Mouse (Mus musculus): ENCODE results near the gene Macf1. TPM values are rescaled to one million over a fixed set of nuclear protein-coding genes. Genes with fewer than 3 reads are reported as not detected.

Gene Macf1
- total RNA-seq, 2 experiments from 2014 or later, result 176 to 202 TPM

DNA sequence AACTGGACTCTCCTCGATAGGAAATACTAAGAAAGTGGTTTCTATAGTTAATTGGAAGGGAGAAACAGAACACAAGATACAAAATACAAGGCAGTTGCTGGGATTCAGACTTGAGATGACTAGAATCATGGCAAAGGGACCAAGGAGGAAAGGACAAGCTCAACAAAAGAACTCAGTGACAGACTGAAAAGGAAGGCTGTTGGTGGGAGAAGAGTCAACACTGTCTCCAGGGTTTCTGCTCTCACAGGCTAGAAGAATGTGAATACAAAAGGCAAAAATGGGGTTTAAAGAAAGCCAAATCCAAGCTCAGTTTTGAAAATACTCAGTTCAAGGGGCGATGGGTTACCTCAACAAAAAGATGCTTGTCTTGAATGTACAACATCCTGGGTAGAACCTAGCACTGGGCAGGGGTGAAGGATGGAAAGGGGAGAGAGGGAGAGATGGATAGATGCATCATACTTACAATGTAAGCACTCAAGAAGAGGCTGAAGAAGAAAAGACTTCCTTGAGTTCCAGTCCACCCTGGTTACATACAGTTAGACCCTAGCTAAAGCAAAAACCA is 81.4 kb downstream of the Macf1 start:
- DNase-seq (ENCODE audit: low spot score in 2 of 2), result no peak

DNA sequence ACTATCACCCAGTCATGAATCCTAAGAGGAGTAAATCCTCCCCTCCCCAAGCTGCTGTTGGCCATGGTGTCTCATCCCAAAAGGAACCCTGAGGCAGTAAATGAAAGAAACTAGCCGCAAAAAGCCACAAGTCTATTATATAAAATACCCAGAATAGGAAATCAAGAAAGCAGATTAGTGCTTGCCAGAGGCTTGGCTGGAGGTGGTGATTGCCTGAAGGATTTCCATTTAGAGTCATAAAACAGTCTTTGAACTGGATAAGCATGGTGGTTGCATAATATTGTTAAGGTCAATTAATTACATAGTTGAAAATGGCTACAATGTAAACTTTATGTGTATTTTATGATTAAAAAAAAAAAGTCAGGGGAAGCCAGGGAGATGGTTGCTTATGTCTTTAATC is 83.1 kb downstream of the Macf1 start:
- no peak for DNase-seq (ENCODE audit: low spot score in 2 of 2)

DNA sequence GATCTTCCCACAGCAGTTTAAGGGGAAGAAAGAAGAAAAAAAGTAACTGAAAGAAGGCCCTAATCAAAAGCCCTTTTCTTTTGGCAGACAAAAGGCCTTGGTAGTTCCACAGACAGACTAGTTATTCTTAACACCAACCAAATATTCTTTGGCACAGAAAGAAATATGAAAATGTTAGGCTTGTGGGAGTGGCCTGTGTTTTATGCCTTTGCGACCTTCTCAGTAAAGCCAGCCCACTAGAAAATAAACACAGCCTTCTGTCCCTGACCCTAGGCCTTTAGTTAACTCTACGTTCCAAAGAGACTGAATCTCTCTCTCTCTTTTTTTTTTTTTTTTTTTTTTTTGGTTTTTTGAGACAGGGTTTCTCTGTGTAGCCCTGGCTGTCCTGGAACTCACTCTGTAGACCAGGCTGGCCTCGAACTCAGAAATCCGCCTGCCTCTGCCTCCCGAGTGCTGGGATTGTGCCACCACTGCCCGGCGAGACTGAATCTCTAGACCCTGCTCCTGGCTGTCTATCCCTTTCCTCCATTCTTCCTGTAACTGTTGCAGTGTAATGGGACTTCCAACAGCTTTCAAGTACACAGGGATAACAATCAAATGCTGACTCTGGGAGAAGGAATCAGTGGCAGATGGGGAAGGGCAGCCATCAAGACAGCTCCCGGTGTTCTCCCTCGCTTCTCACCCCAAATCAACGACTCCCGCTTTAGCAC is 85.5 kb downstream of the Macf1 start:
- no peak for DNase-seq (ENCODE audit: low spot score in 2 of 2)

DNA sequence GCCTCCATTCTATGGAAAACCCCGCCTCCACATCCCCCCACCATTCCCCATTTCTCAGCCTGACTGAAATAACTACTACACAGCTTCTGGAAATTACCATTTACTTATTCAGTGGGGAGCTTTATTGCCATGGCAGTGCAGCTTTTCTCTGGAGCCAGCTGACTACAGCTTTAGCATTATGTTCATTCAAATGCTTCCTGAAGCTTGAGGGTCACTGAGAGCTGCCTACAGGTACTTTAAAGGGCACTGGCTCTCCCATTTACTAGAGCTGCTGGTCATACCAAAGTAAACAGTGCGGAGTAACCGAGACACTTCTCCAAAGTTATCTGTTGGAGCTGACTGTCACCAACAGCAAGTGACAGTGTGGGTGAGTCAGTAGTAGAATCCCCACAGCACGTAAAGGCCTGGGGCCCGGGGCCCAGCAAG is 89.8 kb downstream of the Macf1 start:
- no peak for DNase-seq (ENCODE audit: low spot score in 2 of 2)

DNA sequence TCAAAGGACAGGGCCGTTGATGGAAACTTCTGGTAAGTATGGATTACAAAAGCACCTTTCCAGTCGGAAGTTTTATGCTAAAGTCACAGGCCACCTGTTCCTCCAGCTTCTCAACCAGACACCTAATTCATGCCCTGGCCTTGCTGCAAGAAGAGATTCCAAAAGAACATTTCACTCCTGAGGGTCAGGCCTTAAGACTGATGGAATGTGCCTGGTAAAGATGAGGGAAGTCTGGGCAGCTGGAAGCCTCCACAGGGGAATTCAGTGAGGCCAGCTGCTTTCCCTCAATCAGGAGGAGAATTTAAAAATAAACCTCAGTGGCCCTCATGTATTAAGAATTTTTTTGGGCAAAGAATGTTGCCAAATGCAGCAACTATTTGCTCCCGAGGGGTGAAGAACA is 90.5 kb downstream of the Macf1 start:
- DNase-seq (ENCODE audit: low spot score in 2 of 2), result no peak

DNA sequence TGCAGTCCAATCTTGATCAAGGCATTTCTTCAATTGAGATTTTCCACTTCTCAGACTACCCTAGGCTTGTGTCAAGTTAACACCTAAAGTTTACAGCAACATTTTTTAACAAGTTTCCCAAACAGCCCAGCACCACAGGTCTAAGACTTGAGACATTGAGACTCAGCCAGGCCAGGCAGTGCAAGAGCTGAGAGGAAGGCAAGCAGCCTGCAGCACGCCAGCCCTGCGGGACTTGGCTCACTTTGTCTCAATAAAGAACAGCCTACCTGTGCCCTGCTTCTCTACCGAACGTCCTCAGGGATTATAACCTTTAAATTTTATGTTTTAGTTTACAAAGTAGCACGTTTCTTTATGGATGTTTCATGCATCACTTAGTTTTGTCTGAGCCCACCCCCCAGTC is 92.1 kb downstream of the Macf1 start:
- DNase-seq (ENCODE audit: low spot score in 2 of 2), result no peak

DNA sequence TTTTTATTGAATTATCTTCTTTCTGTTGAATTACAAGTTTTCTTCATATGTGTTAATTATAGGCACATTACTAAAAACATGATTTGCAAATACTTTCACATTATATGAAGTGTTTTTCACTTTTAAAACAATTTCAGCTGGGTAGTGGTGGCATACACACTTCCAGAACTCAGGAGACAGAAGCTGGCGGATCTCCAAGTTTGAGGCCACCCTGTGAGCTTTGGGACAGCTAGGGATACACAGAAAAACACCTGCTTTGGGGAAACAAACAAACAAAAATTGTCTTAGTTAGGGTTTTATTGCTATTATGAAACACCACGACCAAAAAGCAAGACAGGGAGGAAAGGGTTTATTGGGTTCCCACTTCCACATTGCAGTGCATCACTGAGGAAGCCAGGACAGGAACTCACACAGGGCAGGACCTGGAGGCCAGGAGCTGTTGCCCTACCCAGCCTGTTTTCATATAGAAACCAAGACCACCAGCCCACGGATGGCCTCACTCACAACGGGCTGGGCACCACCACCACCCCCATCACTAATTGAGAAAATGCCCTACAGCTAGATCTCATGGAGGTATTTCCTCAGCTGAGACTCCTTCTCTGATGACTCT is 93.0 kb downstream of the Macf1 start:
- no peak for DNase-seq (ENCODE audit: low spot score in 2 of 2)

DNA sequence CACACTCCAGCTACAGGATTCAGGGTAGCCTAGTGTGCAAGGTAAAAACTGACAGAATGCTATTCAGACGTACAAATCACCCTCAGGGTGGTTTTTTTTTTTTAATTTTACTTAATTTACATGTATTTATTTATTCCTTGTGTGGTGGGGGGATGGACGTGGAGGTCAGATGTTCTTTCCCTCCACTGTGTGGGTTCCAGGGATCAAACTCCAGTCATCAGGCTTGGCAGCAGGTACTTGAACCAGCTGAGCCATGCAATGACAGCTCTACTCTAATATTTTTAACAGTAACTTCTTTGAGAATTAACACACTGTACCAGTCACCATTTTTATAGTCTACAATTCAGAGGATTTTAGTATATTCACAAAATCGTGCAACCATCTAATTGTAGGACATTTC is 94.7 kb downstream of the Macf1 start:
- no peak for DNase-seq (ENCODE audit: low spot score in 2 of 2)

DNA sequence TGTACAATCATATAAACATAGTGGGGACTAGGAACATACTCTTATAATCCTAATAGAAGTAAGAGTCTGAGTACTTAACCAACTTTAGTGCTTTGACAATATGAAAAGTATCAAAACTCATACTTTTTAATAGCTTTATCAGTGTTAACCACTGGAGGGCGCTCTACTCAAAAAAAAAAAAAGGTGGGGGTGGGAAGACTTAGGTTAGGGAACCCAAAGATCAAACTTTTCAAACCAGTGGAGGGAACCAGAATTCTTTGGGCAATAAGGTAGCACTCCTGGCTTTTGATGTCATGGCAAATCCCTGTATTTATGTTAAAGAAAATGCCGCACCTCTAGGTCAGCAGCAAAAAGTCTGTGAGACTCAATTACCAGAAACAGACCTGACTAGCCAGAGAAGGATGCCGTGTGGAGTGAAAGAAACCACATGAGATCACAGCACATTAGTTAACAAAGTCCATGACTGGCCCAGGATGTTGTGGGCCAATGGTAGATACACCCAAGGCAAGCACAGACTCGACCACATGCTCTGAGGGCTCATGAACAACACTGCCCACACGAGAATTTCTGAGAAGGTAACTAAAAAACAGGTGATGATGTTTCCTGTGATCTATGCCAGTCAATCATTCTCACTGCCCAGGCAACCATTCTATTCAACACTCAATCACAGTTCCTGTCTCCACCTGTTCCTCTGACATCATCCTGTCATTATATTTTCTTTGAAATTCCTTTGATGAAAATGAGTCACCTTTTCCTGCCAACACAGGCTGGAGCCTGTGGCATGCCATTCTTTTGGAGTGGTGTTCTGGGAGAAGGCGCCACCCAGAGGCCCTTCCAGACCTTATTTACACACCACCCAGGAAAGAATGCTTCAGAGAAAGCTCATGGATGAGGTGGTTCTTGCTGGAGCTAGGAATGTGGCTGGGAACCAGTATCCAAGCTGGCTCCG is 95.5 kb downstream of the Macf1 start:
- no peak for DNase-seq (ENCODE audit: low spot score in 2 of 2)

DNA sequence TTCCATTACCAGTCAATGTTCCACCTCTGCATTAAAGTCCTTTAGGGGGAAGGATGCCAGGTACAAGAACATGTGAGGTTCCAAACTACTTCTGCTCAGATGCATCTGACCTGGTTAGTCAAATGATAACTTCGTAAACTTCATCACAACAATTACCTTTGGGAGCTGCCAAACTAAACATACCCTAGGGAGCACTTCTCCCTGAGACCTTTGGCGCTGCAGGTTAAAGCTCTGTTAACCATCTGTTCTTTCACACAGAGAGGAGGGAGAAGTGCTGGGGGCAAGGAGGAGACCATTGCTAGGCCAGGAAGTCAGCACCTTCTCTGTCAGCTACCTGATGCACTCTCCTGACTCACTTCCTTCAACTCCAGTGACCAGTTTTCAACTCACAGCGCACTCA is 96.5 kb downstream of the Macf1 start:
- DNase-seq (ENCODE audit: low spot score in 2 of 2), result no peak

DNA sequence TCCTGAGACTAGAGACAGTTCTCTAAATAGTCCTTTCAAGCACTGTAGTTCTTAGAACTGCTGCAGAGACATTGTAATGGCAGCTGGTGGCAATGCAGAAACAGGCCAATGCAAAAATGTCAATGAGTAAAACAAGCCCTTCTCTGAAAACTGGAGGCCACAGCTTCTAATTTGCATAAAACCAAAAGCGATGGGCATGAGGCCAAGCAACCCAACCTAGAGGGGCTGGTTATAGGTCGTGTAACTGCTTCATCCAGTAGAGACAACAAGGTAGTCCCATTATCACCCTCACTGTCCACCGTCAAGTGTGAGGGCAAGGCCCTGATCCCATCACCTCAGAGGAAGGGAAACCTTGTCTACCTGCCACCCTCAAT is 99.5 kb downstream of the Macf1 start:
- DNase-seq (ENCODE audit: low spot score in 2 of 2), result no peak

DNA sequence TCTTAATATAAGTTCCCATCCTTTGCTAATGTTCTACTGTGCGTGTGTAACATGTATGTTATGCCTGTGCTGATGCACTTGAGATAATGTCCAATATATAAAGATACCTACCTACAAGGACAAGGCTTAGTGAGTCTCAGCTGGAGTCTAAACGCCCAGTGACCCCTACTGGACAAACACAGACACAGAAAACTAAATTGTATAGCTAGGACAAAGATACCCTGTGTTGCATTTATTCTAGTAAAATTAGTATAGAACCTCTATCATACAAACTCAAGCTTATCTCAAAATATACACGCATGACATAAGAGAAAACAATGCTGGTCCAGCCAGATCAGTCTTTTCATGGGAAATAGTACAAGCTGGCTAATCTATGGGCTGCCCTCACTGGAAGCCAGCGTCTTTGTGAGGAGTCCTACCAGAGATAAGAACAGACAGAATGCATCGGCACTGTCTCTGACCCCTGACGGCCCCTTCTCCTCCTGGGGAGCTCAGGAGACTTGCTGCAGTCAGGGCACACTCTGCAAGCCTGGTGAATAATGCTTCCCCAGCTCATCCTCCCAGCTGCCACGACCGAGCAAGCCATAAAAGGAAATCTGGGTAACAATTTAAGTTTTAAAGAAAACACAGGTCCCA is 100.0 kb downstream of the Macf1 start:
- DNase-seq (ENCODE audit: low spot score in 2 of 2), result no peak

DNA sequence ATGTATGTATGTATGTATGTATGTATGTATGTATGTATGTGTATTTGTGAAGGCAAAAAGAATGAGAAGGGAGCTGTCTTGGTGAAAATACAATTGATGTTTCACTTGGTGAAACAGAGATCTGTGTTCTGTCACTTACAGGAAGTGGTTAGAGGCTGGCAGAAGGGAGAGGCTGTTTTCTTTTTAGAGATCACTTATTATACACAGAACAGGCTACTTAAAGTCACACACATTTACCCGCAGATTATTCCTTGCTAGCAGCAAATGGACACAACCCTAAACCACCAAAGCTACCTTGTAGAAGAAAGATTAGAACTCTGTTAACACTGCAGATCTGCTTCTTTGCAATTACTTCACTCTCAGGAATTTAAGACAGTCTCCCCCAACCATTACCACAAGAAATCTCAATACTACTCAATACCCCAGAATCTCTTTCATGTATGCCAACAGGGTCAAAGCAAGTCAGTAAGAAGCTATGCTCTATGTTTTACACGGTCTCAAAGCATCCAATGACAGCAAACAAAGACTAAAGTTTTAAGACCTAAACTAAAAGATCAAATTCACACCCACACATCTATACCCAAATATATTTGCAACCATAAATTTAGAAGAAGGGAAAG is 106.6 kb downstream of the Macf1 start:
- no peak for DNase-seq (ENCODE audit: low spot score in 2 of 2)

DNA sequence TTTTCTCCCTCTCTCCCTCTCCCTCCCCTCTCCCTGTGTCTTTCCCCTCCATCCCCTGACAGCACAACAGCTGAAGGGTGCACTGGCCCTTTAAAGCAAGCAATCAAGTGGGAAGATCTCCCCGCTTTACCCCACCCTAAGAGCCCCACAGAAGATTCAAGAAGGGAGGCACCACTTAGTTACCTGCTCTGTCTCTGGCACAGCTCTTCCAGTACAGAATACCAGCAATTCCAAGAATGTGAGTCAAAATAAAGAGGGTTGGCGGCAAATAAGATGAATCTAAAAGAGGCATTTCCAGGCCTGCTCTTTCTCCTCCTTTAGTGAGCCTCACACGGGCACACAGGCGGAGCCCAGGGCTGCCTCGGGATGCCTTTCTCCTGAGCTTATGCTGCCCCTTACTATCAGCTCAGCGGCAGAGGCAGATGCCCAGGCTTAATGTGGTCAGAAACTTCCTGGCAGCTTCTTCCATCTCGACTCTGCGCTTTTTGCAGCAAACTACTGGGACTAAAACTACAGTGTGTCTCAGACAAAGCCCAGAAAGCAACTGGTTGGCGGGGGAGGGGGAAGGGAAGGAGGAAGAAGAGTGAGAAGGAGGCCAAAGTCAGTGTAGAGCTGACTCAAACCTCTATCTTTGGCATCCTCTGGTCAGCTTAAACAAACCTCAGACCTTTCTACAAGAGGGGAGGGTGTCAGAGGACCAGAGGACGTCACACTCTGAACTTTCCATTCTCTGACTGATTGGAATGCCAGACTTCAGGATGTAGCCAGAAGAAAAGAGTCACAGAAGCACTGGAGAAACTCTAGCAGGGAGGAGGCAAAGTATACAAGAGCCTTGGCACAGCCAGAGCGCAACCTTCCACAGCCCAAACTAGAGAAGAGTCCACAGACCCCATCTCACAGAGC is 111.5 kb downstream of the Macf1 start:
- no peak for DNase-seq (ENCODE audit: low spot score in 2 of 2)

DNA sequence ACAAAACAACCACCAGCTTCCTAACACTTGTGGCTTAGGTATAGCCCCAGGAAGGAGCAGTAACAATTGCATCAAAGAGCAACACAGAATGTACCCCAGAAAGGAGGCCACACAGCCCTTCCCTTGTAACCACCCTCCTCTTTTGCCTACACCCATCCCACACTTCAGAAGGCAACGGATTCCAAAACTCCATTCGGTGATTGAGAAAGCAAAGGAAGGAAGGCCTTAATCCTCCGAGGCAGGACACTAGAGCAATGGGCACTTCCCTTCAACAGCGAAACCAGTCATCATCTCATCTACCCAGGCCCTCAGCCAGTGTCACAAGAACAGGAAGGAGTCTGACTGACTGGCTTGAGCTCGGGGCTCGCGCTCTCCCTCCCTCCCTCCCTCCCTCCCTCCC is 112.3 kb downstream of the Macf1 start:
- no peak for DNase-seq (ENCODE audit: low spot score in 2 of 2)

DNA sequence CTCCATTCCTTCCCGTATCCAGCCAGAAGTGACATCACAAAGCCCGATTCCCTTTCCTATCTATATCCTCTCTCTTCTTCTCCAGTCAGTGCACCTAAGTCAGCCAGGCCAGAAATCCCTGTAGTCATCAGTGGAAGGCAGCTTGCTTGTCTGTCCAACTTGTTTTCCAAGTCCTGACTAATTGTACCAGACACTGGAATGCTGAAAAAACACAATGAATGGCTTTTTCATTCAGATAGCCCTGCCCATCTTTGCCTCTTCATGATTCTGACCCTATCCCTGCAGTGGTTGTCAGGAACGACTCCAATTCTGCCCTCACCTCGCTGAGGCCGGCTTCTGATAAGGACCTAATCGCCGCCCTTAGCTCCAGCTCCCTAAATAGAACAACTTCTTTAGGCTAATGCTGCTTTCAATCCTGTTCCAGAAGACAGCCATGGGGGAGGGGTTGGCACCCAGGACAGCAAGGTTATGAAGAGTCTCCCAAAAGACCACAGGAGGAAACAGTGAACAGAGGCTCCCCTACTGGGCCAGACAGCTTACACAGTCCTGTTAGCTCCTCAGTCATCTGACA is 118.8 kb downstream of the Macf1 start:
- no peak for DNase-seq (ENCODE audit: low spot score in 2 of 2)

DNA sequence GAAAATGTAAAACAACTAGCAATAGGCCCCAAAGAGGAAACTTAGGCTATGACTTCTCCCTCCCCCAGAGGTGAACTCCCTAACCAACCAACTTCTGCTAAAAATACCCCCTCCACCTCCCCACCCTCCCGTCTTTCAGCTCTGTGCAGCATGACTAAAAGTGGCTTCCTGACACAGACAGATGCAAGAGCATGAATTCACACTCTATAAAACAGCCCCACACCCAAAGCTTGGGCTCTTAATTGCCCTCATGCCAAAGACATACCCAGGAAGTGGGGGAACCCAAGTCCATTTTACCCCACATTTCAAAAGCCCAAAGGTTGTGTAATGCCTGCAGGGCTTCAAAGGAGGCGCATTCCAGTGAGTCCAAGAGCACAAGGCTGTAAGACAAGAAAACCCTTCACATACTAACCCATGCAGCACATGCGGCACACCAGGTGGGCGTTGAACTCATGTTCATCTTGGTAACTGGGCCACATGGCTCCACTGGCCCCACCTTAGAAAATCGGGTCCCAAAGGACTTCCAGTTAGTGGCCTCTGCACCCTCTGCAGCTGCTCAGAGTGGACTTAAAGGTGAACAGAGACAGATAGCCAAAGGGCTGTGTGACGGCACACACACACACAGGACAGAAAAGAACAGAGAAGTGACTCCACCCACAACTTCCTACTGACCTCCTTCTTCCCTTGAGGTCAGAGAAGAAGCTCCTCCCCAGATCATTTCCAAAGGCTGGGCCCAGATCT is 119.9 kb downstream of the Macf1 start:
- no peak for DNase-seq (ENCODE audit: low spot score in 2 of 2)

DNA sequence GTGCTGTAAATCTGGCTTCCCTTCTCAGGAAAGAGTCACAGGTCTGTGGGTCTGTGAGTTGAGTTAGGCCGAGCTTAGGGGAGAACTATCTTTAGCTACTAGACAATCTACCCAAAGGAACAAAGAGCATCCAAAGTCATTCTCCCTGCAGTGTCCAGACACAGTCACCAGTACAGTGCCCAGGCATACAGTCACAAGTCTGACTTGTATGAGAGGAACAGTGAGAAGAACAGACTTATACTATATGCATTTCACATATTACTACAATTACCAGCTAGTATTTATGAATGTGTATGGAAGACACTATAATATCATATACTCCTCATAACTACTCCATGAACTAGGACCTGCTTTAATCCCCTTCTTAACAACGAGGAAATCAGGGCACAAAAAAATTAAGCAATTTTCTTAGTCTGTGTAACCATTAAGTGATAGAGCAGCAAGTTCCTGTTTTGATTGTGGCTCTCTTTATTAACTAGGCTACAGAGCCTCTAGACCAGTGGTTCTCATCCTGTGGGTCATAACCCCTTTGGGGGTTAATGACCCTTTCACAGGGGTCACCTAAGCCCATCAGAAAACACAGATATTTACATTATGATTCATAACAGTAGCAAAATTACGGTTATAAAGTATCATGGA is 121.9 kb downstream of the Macf1 start:
- DNase-seq (ENCODE audit: low spot score in 2 of 2), result no peak

Data from adrenal gland, postnatal 4 days (tissue).